Mouse (Mus musculus): ENCODE measurements around the gene Arid4a.
"Not testable (repeated sequence)": the region's sequence is repeated elsewhere in the genome, so short reads cannot be mapped to it uniquely, and the experiment has no call there.

The Arid4a gene

GRCm38 (mm10) chr12:71016211-71016502 lies 367 bp downstream of the Arid4a start:
- DNase-seq (ENCODE audit: low spot score): no peak

GRCm38 (mm10) chr12:71016503-71017241 lies 882 bp downstream of the Arid4a start:
- DNase-seq (ENCODE audit: low spot score): peak; percentile 45

- no peak for DNase-seq (ENCODE audit: low spot score)
Measured at GRCm38 (mm10) chr12:71017242-71017571, 1.4 kb downstream of the Arid4a start.

- DNase-seq (ENCODE audit: low spot score): no peak
Measured at GRCm38 (mm10) chr12:71017827-71018226, 2.0 kb downstream of the Arid4a start.

GRCm38 (mm10) chr12:71019211-71019610 lies 3.4 kb downstream of the Arid4a start:
- DNase-seq (ENCODE audit: low spot score): no peak

GRCm38 (mm10) chr12:71024411-71024810 lies 8.6 kb downstream of the Arid4a start:
- no peak for DNase-seq (ENCODE audit: low spot score)

- not testable (repeated sequence) for DNase-seq (ENCODE audit: low spot score)
Measured at GRCm38 (mm10) chr12:71028265-71028664, 12.5 kb downstream of the Arid4a start.

GRCm38 (mm10) chr12:71030260-71030659 lies 14.5 kb downstream of the Arid4a start:
- DNase-seq (ENCODE audit: low spot score): no peak

GRCm38 (mm10) chr12:71030722-71031121 lies 14.9 kb downstream of the Arid4a start:
- no peak for DNase-seq (ENCODE audit: low spot score)

- no peak for DNase-seq (ENCODE audit: low spot score)
Measured at GRCm38 (mm10) chr12:71035826-71036225, 20.0 kb downstream of the Arid4a start.

GRCm38 (mm10) chr12:71036729-71037404 lies 21.1 kb downstream of the Arid4a start:
- DNase-seq (ENCODE audit: low spot score): no peak

- DNase-seq (ENCODE audit: low spot score): no peak
Measured at GRCm38 (mm10) chr12:71040462-71040861, 24.7 kb downstream of the Arid4a start.

- DNase-seq (ENCODE audit: low spot score): no peak
Measured at GRCm38 (mm10) chr12:71042451-71042850, 26.7 kb downstream of the Arid4a start.

GRCm38 (mm10) chr12:71043571-71043970 lies 27.8 kb downstream of the Arid4a start:
- no peak for DNase-seq (ENCODE audit: low spot score)

GRCm38 (mm10) chr12:71044488-71044887 lies 28.7 kb downstream of the Arid4a start:
- no peak for DNase-seq (ENCODE audit: low spot score)

GRCm38 (mm10) chr12:71046501-71046900 lies 30.7 kb downstream of the Arid4a start:
- DNase-seq (ENCODE audit: low spot score): no peak

GRCm38 (mm10) chr12:71047473-71048078 lies 31.8 kb downstream of the Arid4a start:
- no peak for DNase-seq (ENCODE audit: low spot score)

- peak; percentile 83 for DNase-seq (ENCODE audit: low spot score)
Measured at GRCm38 (mm10) chr12:71048117-71048516, 32.3 kb downstream of the Arid4a start.

- DNase-seq (ENCODE audit: low spot score): no peak
Measured at GRCm38 (mm10) chr12:71048561-71048960, 32.8 kb downstream of the Arid4a start.

- no peak for DNase-seq (ENCODE audit: low spot score)
Measured at GRCm38 (mm10) chr12:71049596-71050265, 33.9 kb downstream of the Arid4a start.

GRCm38 (mm10) chr12:71051079-71051478 lies 35.3 kb downstream of the Arid4a start:
- peak; percentile 41 for DNase-seq (ENCODE audit: low spot score)

- DNase-seq (ENCODE audit: low spot score): no peak
Measured at GRCm38 (mm10) chr12:71052341-71052995, 36.7 kb downstream of the Arid4a start.
